Mouse (Mus musculus) olfactory bulb, adult 2 months (tissue): ENCODE results near the gene Nisch.

Experiments
- CTCF ChIP-seq: fragments of 200-500 bp; IDR thresholded peaks from 2 replicates; pipeline ENCODE4 v1.5.1; 2012; ENCODE audit warnings: low read depth, mild to moderate bottlenecking, low read length, moderate library complexity; ENCODE audit not compliant: insufficient read depth
- POLR2A ChIP-seq: fragments of 200-500 bp; IDR thresholded peaks from 2 replicates; pipeline ENCODE4 v1.6.1; 2012; ENCODE audit warnings: mild to moderate bottlenecking, low read depth, low read length, moderate library complexity; ENCODE audit not compliant: insufficient read depth

DNA sequence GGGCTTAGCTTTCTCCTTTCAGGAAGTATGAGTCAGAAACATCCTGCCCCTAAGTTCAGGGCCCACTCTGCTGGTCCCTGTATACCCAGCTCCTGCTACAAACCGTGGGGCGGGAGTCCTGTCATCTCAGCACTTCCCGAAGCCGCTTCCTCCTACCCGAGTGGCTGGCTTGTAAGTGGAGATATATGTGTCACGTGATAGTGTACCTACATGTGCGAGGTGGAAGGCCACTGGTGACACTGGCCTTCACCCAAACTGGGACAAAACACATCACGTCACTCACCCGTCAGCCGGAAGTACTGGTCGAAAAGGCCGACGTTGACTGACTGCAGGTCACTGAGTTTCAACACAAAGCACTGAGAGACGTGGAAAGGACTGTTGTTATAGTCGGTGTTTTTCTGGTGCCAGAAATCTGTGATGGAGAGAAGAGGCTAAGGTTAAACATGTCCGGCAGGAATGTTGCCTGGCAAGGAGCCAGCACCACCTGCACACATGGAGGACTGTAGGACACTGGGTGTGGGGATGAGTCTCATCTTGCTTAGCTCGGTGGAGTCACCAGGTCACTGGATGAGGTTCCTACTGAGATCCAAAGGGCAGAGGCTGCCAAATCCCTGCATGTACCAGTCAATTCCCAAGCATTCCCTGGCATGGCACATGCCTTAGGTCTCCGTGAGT, 43.8 kb downstream of the Nisch start:
- TF ChIP-seq CTCF: no peak
- TF ChIP-seq POLR2A: no peak
